Mouse (Mus musculus) hindbrain, embryonic 13.5 days (tissue): ENCODE data around the gene H3f3a. TPM values are rescaled to one million over a fixed set of nuclear protein-coding genes. Genes with fewer than 3 reads are reported as not detected.

Source experiments
- ATAC-seq: fragments of 200-750 bp; cut with Nextera tagmentation; 2 replicates; pipeline ENCODE4 v1.8.0; 2017; ENCODE audit warnings: moderate TSS enrichment; ENCODE audit not compliant: low FRiP score
- H3K27ac ChIP-seq: fragments of 300-500 bp; sonication (generic); 2 replicates; pipeline ENCODE4 v1.5.1; 2015; ENCODE audit warnings: inconsistent platforms, mild to moderate bottlenecking, moderate library complexity
- H3K27me3 ChIP-seq: fragments of 300-500 bp; sonication (generic); 2 replicates; pipeline ENCODE4 v1.6.1; 2015; ENCODE audit warnings: mild to moderate bottlenecking, inconsistent platforms
- H3K36me3 ChIP-seq: fragments of 300-500 bp; sonication (generic); 2 replicates; pipeline ENCODE4 v1.6.1; 2015; ENCODE audit warnings: mild to moderate bottlenecking, inconsistent platforms
- H3K4me1 ChIP-seq: fragments of 300-500 bp; sonication (generic); replicated peaks from 2 replicates; pipeline ENCODE4 v1.6.1; 2015; ENCODE audit warnings: inconsistent platforms
- H3K4me2 ChIP-seq: fragments of 300-500 bp; sonication (generic); 2 replicates; pipeline ENCODE4 v1.6.1; 2015; ENCODE audit warnings: inconsistent platforms, mild to moderate bottlenecking, moderate library complexity
- H3K4me3 ChIP-seq: fragments of 300-500 bp; sonication (generic); 2 replicates; pipeline ENCODE4 v1.5.1; 2015; ENCODE audit warnings: mild to moderate bottlenecking, inconsistent platforms
- H3K9ac ChIP-seq: fragments of 300-500 bp; sonication (generic); 2 replicates; pipeline ENCODE4 v1.6.1; 2015; ENCODE audit warnings: mild to moderate bottlenecking, inconsistent platforms
- H3K9me3 ChIP-seq: fragments of 300-500 bp; sonication (generic); 2 replicates; pipeline ENCODE4 v1.6.1; 2016; ENCODE audit warnings: inconsistent platforms
- WGBS: fragments of 180-500 bp; shearing (Covaris S2); methylation state at CpG from one replicate; pipeline ENCODE4 v1.1.7; 2015; 5-methylcytosine and 5-hydroxymethylcytosine counted together
- polyA plus RNA-seq: library from polyadenylated mRNA; unstranded; fragments of >200 nt; fragmentation: Nextera tagmentation; extraction: Ambion mirVana; gene quantifications from 2 replicates; pipeline ENCODE4 v1.2.1, GENCODE M21; 2015

H3f3a gene
- 3,757 and 3,885 TPM in 2 replicates for polyA plus RNA-seq

- peak; percentile 79 for ATAC-seq
- WGBS, result 3% methylated on average over 45 of the region's 69 CpGs
Measured at GRCm38 (mm10) chr1:180813885-180814740, at the start of gene H3f3a. H3f3a (minus strand) TSS chr1:180813943.

GRCm38 (mm10) chr1:180860030-180860429, 46.3 kb upstream of the H3f3a start:
- WGBS, result 90% methylated on average over 6 of the region's 6 CpGs
- H3K4me2 ChIP-seq, result no peak overlapping the region
- H3K36me3 ChIP-seq, result peaks cover 85% of the 10 kb centered on the region
- no peak for ATAC-seq
- H3K4me1 ChIP-seq, result no peaks in the 10 kb centered on the region
- H3K27me3 ChIP-seq, result no peaks in the 10 kb centered on the region
- H3K4me3 ChIP-seq, result no peak overlapping the region
- H3K9ac ChIP-seq, result no peak overlapping the region
- H3K27ac ChIP-seq, result no peak overlapping the region
- no peaks in the 10 kb centered on the region for H3K9me3 ChIP-seq

More at GRCm38 (mm10) chr1:180813885-180814740, at the start of gene H3f3a:
- Histone ChIP-seq H3K4me1 (peaks cover 41% of the 10 kb centered on the region), H3K9me3 (no peaks in the 10 kb centered on the region), H3K36me3 (peaks cover 15% of the 10 kb centered on the region), H3K9ac (peak within 1 kb of the TSS; percentile 100), H3K27ac (peak within 1 kb of the TSS; percentile 100), H3K4me3 (peak within 1 kb of the TSS; percentile 95), H3K4me2 (peak within 1 kb of the TSS; percentile 71), H3K27me3 (no peaks in the 10 kb centered on the region)

- H3K27ac ChIP-seq, result no peak overlapping the region
- H3K4me3 ChIP-seq, result no peak overlapping the region
- no peak overlapping the region for H3K9ac ChIP-seq
- no peaks in the 10 kb centered on the region for H3K27me3 ChIP-seq
- peaks cover 84% of the 10 kb centered on the region for H3K36me3 ChIP-seq
- H3K9me3 ChIP-seq, result no peaks in the 10 kb centered on the region
- H3K4me2 ChIP-seq, result no peak overlapping the region
- no peak for ATAC-seq
- H3K4me1 ChIP-seq, result no peaks in the 10 kb centered on the region
Measured at GRCm38 (mm10) chr1:180858763-180859162, 45.0 kb upstream of the H3f3a start.

GRCm38 (mm10) chr1:180850316-180851270, 36.9 kb upstream of the H3f3a start, which contains the start of gene Sde2:
Sde2 (plus strand) TSS chr1:180851127.
- H3K27me3 ChIP-seq, result no peaks in the 10 kb centered on the region
- peak within 1 kb of the TSS; percentile 100 for H3K27ac ChIP-seq
- peaks cover 47% of the 10 kb centered on the region for H3K4me1 ChIP-seq
- peak within 1 kb of the TSS; percentile 77 for H3K4me3 ChIP-seq
- peak; percentile 96 for ATAC-seq
- peaks cover 10% of the 10 kb centered on the region for H3K36me3 ChIP-seq
- H3K4me2 ChIP-seq, result peak within 1 kb of the TSS; percentile 77
- no peaks in the 10 kb centered on the region for H3K9me3 ChIP-seq
- WGBS, result under 1% methylated on average over 77 of the region's 77 CpGs
- peak within 1 kb of the TSS; percentile 87 for H3K9ac ChIP-seq

- H3K36me3 ChIP-seq, result peaks cover 4% of the 10 kb centered on the region; the same call in 1 of the 2 replicates
- ATAC-seq, result no peak
- no peaks in the 10 kb centered on the region for H3K9me3 ChIP-seq
- H3K4me3 ChIP-seq, result peak overlapping the region; percentile 77
- H3K27ac ChIP-seq, result peak overlapping the region; percentile 100
- H3K4me2 ChIP-seq, result peak overlapping the region; percentile 77
- H3K9ac ChIP-seq, result peak overlapping the region; percentile 86
- WGBS, result 34% methylated on average over 11 of the region's 11 CpGs
- no peaks in the 10 kb centered on the region for H3K27me3 ChIP-seq
- peaks cover 47% of the 10 kb centered on the region for H3K4me1 ChIP-seq
Measured at GRCm38 (mm10) chr1:180849701-180850301, 36.1 kb upstream of the H3f3a start.

GRCm38 (mm10) chr1:180848511-180849241, 34.9 kb upstream of the H3f3a start:
- Histone ChIP-seq H3K9me3 (no peaks in the 10 kb centered on the region), H3K9ac (peak overlapping the region; percentile 73), H3K4me1 (peaks cover 47% of the 10 kb centered on the region), H3K27me3 (no peaks in the 10 kb centered on the region), H3K36me3 (peaks cover 2% of the 10 kb centered on the region; the same call in 1 of the 2 replicates), H3K27ac (peak overlapping the region; percentile 100), H3K4me2 (peak overlapping the region; percentile 62), H3K4me3 (peak overlapping the region; percentile 35)
- 5% methylated on average over 11 of the region's 11 CpGs for WGBS
- peak; percentile 47 for ATAC-seq

GRCm38 (mm10) chr1:180848114-180848510, 34.4 kb upstream of the H3f3a start:
- peak overlapping the region; percentile 62 for H3K4me2 ChIP-seq
- peak overlapping the region; percentile 73 for H3K9ac ChIP-seq
- WGBS, result 5% methylated on average over 9 of the region's 9 CpGs
- H3K27ac ChIP-seq, result peak overlapping the region; percentile 100
- H3K27me3 ChIP-seq, result no peaks in the 10 kb centered on the region
- H3K9me3 ChIP-seq, result no peaks in the 10 kb centered on the region
- H3K4me3 ChIP-seq, result peak overlapping the region; percentile 35
- no peaks in the 10 kb centered on the region for H3K36me3 ChIP-seq
- peak; percentile 56 for ATAC-seq
- peaks cover 44% of the 10 kb centered on the region for H3K4me1 ChIP-seq

- WGBS, result 89% methylated on average over 8 of the region's 8 CpGs
- Histone ChIP-seq H3K27ac (no peak overlapping the region), H3K4me2 (no peak overlapping the region), H3K4me3 (no peak overlapping the region), H3K9ac (no peak overlapping the region), H3K36me3 (no peaks in the 10 kb centered on the region), H3K27me3 (no peaks in the 10 kb centered on the region), H3K4me1 (no peaks in the 10 kb centered on the region), H3K9me3 (no peaks in the 10 kb centered on the region)
- ATAC-seq, result no peak
Measured at GRCm38 (mm10) chr1:180841561-180842300, 28.0 kb upstream of the H3f3a start.

- WGBS, result 77% methylated on average over 8 of the region's 8 CpGs
- Histone ChIP-seq H3K36me3 (no peaks in the 10 kb centered on the region), H3K9ac (no peak overlapping the region), H3K27ac (no peak overlapping the region), H3K27me3 (no peaks in the 10 kb centered on the region), H3K4me3 (no peak overlapping the region), H3K4me1 (no peaks in the 10 kb centered on the region), H3K4me2 (no peak overlapping the region), H3K9me3 (no peaks in the 10 kb centered on the region)
- ATAC-seq, result no peak
Measured at GRCm38 (mm10) chr1:180839201-180839910, 25.6 kb upstream of the H3f3a start.

- Histone ChIP-seq H3K4me3 (no peak overlapping the region), H3K4me2 (no peak overlapping the region), H3K36me3 (no peaks in the 10 kb centered on the region), H3K4me1 (no peaks in the 10 kb centered on the region), H3K9me3 (no peaks in the 10 kb centered on the region), H3K27me3 (no peaks in the 10 kb centered on the region), H3K27ac (no peak overlapping the region), H3K9ac (no peak overlapping the region)
- 62% methylated on average over 6 of the region's 6 CpGs for WGBS
- no peak for ATAC-seq
Measured at GRCm38 (mm10) chr1:180838014-180838413, 24.3 kb upstream of the H3f3a start.
